ENCODE assay signal across 8 mouse cellular contexts in the genomic region with DNA sequence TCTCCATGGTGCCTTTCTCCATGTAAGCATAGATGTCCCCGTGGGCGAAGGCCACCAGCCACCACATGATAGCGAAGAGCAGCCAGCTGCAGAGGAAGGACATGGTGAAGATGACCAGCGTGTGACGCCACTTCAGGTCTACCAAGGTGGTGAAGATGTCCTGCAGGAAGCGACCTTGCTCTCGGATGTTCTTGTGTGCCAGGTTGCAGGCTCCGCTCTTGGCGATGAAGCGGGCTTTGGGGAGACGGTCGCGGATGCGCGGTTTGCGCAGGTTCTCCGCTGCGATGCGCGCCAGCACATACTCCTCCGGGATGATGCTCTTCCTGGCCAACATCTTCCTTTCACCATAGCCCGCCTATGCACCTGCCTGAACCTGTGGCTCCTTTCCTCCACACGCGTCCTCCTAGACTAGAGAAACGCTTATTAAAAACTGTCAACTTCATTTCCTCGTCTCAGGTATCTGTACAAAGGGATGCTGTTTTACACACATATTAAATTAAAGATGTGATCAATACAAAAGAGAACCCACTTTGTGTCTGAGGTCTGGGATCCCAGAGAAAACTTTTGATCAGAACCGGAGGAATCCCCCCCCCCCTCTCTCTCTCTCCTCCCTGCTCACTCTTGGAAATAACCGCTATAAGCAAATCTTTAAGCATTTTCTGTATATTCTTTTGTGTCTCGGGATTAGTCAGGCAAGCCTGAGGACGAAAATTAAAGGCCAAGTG. TPM values are rescaled to one million over a fixed set of nuclear protein-coding genes. Genes with fewer than 3 reads are reported as not detected.
DNase-seq lines count a peak whose midpoint lies in the region; ATAC-seq and TF ChIP-seq lines count a peak whose summit lies in the region.

No protein-coding gene starts in this region.

- 8% methylated on average over 30 of the region's 30 CpGs for WGBS in limb, embryonic 14.5 days

- H3K9me3 ChIP-seq in limb, embryonic 14.5 days (ENCODE audit: control insufficient read depth, low read length), result no peaks in the 10 kb centered on the region

- H3K9ac ChIP-seq in limb, embryonic 14.5 days (ENCODE audit: low read depth, low read length, severe bottlenecking), result no peak overlapping the region

- H3K4me3 ChIP-seq in limb, embryonic 14.5 days (replicated peaks; ENCODE audit: low read length), result peak overlapping the region; percentile 42

- no peak overlapping the region for H3K27ac ChIP-seq in limb, embryonic 14.5 days (replicated peaks; ENCODE audit: low read depth, low read length)

- no peak for ATAC-seq in limb, embryonic 14.5 days (ENCODE audit: low FRiP score, low read depth)

- peaks cover 5% of the 10 kb centered on the region; the same call in 1 of the 2 replicates for H3K4me1 ChIP-seq in limb, embryonic 14.5 days (ENCODE audit: control insufficient read depth, insufficient read depth, low read length)

- peaks cover 54% of the 10 kb centered on the region for H3K27me3 ChIP-seq in limb, embryonic 14.5 days (ENCODE audit: control insufficient read depth, insufficient read depth, low read length)

- no peak for TF ChIP-seq POLR2A in limb, embryonic 14.5 days (IDR thresholded peaks at IDR 0.05; ENCODE audit: borderline replicate concordance, extremely low read depth, insufficient read depth, insufficient read length)

- peak; percentile 16 for DNase-seq in cerebellum, postnatal 25 days
- no peak for DNase-seq in cerebellum, adult 11-12 months
- peak; percentile 39 for DNase-seq in thymus, postnatal 4 days
- no peak for DNase-seq in thymus, postnatal 36 days
- DNase-seq in limb, embryonic 14.5 days (ENCODE audit: low spot score), result no peak
- DNase-seq in right cerebral cortex, adult 2 months (ENCODE audit: low spot score in 2 of 2), result peak; percentile 15 to 26
- no peak for DNase-seq in layer of hippocampus, postnatal 10 days (ENCODE audit: low spot score in 2 of 2)
- DNase-seq in adrenal gland, postnatal 25 days, result no peak

- peak overlapping the region; percentile 92; the same call in 1 of the 2 replicates for H3K4me2 ChIP-seq in limb, embryonic 14.5 days (replicated peaks; ENCODE audit: low read depth, low read length, severe bottlenecking)

- no peaks in the 10 kb centered on the region for H3K36me3 ChIP-seq in limb, embryonic 14.5 days (ENCODE audit: control insufficient read depth, insufficient read depth, low read length)

RNA-seq across cellular contexts. Expression of a gene that starts 1.2 kb away (rescaled TPM):
- 9.7 and 10.0 TPM in 2 replicates for polyA plus RNA-seq in limb, embryonic 14.5 days (2012; rRNA removed)
- 8.2 and 11.3 TPM in 2 replicates for polyA plus RNA-seq in limb, embryonic 14.5 days (2014; fragmentation: Nextera tagmentation; extraction: Ambion mirVana)
- 1 to 10 TPM; 4.6 to 5.0 TPM for total RNA-seq in layer of hippocampus, postnatal 10 days (2021)
- total RNA-seq in adrenal gland, postnatal 25 days (2021), result 9.6 and 11.3 TPM in 2 replicates

Comparison
In these comparisons a context has a peak if more than half of its experiments do, and no peak if none do; other contexts are left out.
1. DNase-seq: peak in cerebellum, postnatal 25 days (2 of 2), thymus, postnatal 4 days (single experiment) and right cerebral cortex, adult 2 months (2 of 2); none in cerebellum, adult 11-12 months (single experiment), thymus, postnatal 36 days (0 of 2), limb, embryonic 14.5 days (single experiment), layer of hippocampus, postnatal 10 days (0 of 2) and adrenal gland, postnatal 25 days (single experiment).